Mouse (Mus musculus): ENCODE data around the gene Rnf7. TPM values are rescaled to one million over a fixed set of nuclear protein-coding genes. Genes with fewer than 3 reads are reported as not detected.

Rnf7 gene
- polyA plus RNA-seq, 1 experiment from 2014 or later: 169 TPM

DNA sequence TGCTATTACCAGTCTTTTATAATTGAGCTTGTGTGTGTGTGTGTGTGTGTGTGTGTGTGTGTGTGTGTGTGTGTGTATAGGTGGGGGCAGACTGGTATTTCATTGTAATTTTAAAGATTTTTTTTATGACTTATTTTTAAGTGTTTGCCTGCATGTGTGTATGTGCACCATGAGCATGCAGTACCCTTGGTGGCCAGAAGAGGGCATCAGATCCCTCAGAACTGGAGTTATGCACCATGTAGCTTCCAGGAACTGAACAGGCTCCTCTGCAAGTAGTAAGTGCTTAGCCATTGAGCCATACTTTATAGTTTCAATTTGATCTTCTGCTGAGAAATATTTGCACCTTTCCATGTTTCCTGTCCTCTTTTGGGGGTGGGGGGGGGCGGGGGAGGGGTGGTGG lies 16.9 kb downstream of the Rnf7 start:
- no peak for ATAC-seq (ENCODE audit: low FRiP score, low TSS enrichment)
- Histone ChIP-seq H3K27me3 (ENCODE audit: control insufficient read depth, insufficient read depth, low read length) (no peaks in the 10 kb centered on the region), H3K4me3 (ENCODE audit: low read depth, low read length) (no peak overlapping the region), H3K36me3 (ENCODE audit: control insufficient read depth, insufficient read depth, low read length) (no peaks in the 10 kb centered on the region), H3K4me2 (replicated peaks; ENCODE audit: low read depth) (no peak overlapping the region), H3K9me3 (ENCODE audit: control insufficient read depth, low read length) (no peaks in the 10 kb centered on the region), H3K4me1 (replicated peaks; ENCODE audit: control insufficient read depth, insufficient read depth) (no peaks in the 10 kb centered on the region), H3K27ac (replicated peaks) (no peak overlapping the region), H3K9ac (ENCODE audit: low read length) (no peak overlapping the region)
- TF ChIP-seq EP300 (optimal IDR thresholded peaks at IDR 0.05): no peak
- TF ChIP-seq CTCF (IDR thresholded peaks at IDR 0.05; ENCODE audit: low read depth): peak; percentile 57
- no peak for DNase-seq (ENCODE audit: low spot score)
- WGBS: 40% methylated on average over 1 of the region's 1 CpGs

DNA sequence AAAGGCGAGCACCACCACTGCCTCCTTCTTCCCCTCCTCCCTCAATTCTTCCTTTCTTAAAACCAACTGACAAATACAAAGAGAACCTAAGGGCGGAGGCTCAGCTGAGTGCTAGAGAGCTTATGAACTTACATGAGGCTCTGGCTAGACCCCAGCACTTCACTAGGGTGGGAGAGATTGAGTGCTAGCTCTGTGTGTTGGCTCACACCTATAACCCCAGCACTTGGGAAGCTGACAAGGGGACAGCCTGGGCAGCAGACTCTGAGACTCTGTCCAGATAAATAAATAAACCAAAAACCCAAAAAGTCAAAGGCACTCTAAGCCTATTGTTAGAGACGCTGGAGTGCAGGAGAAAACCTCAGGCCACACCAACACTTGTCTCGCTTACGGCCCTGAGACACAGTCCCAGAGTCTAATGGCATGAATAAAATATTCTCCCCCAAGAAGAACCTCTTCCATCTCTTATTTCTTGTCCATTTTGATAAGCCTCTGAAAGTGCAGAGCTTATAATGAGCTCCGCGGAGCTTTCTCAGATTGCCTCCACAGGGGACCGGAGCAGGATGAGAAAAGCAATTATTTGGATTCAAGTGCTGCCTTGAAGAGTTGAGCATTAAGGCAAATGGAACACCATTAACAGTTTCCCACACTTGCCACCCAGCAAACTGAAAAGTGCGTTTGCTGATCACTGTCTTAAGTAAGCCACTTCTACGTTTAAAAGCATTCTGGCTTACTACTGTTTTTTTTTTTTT lies 18.2 kb downstream of the Rnf7 start:
- DNase-seq (ENCODE audit: low spot score): no peak
- H3K27me3 ChIP-seq (ENCODE audit: control insufficient read depth, insufficient read depth, low read length): no peaks in the 10 kb centered on the region
- no peaks in the 10 kb centered on the region for H3K4me1 ChIP-seq (replicated peaks; ENCODE audit: control insufficient read depth, insufficient read depth)
- no peaks in the 10 kb centered on the region for H3K9me3 ChIP-seq (ENCODE audit: control insufficient read depth, low read length)
- TF ChIP-seq EP300 (optimal IDR thresholded peaks at IDR 0.05) (no peak), CTCF (IDR thresholded peaks at IDR 0.05; ENCODE audit: low read depth) (no peak)
- no peak overlapping the region for H3K9ac ChIP-seq (ENCODE audit: low read length)
- ATAC-seq (ENCODE audit: low FRiP score, low TSS enrichment): no peak
- no peaks in the 10 kb centered on the region for H3K36me3 ChIP-seq (ENCODE audit: control insufficient read depth, insufficient read depth, low read length)
- WGBS: 76% methylated on average over 10 of the region's 10 CpGs
- no peak overlapping the region for H3K27ac ChIP-seq (replicated peaks)
- no peak overlapping the region for H3K4me3 ChIP-seq (ENCODE audit: low read depth, low read length)
- H3K4me2 ChIP-seq (replicated peaks; ENCODE audit: low read depth): no peak overlapping the region

DNA sequence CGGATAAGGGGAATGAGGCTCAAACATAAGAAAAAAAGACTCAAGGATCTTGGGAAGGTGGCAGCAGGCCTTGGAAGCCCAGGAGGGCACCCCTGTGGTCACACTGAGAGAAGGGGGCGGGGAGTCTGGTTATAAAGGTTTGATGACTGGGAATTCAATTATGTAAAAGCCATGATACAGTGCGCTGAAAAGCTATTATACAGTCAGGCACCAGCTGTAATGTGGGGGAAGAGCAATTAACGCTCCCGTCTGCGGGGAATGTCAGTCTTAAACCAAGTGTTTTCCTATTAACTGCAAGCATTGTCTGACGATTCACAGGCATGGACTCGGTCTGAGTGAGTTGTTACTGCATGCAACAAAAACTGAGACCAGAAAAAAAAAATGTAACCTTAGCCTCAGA lies 22.9 kb downstream of the Rnf7 start:
- Histone ChIP-seq H3K9ac (ENCODE audit: low read length) (no peak overlapping the region), H3K4me2 (replicated peaks; ENCODE audit: low read depth) (no peak overlapping the region), H3K27ac (replicated peaks) (no peak overlapping the region), H3K27me3 (ENCODE audit: control insufficient read depth, insufficient read depth, low read length) (no peaks in the 10 kb centered on the region), H3K36me3 (ENCODE audit: control insufficient read depth, insufficient read depth, low read length) (no peaks in the 10 kb centered on the region), H3K4me3 (ENCODE audit: low read depth, low read length) (no peak overlapping the region), H3K9me3 (ENCODE audit: control insufficient read depth, low read length) (no peaks in the 10 kb centered on the region), H3K4me1 (replicated peaks; ENCODE audit: control insufficient read depth, insufficient read depth) (no peaks in the 10 kb centered on the region)
- no peak for ATAC-seq (ENCODE audit: low FRiP score, low TSS enrichment)
- TF ChIP-seq CTCF (IDR thresholded peaks at IDR 0.05; ENCODE audit: low read depth) (no peak), EP300 (optimal IDR thresholded peaks at IDR 0.05) (no peak)
- DNase-seq (ENCODE audit: low spot score): no peak
- 78% methylated on average over 8 of the region's 8 CpGs for WGBS

DNA sequence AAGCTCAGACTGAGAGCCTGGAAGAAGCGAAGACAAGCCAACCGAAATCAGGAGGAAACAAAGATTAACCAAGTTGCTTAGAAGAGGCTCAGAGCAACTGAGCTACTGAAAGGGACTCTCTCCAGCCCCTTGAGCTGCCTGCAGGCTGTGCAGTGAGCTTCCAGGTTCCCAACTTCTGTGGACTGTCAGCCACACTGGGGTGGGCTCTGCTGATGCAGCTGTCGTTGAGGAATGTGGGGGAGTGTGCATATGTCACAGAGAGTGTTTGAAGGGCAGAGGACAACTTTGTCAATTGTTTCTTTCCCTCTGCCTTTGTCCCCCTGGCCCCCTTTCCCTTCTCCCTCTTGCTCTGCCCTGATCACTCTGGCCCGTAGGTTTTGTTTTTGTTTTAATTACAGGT lies 25.5 kb downstream of the Rnf7 start:
- H3K9me3 ChIP-seq (ENCODE audit: control insufficient read depth, low read length): no peaks in the 10 kb centered on the region
- H3K27me3 ChIP-seq (ENCODE audit: control insufficient read depth, insufficient read depth, low read length): no peaks in the 10 kb centered on the region
- TF ChIP-seq CTCF (IDR thresholded peaks at IDR 0.05; ENCODE audit: low read depth) (no peak), EP300 (optimal IDR thresholded peaks at IDR 0.05) (no peak)
- WGBS: 77% methylated on average over 4 of the region's 4 CpGs
- H3K4me3 ChIP-seq (ENCODE audit: low read depth, low read length): no peak overlapping the region
- H3K9ac ChIP-seq (ENCODE audit: low read length): no peak overlapping the region
- no peak overlapping the region for H3K4me2 ChIP-seq (replicated peaks; ENCODE audit: low read depth)
- H3K27ac ChIP-seq (replicated peaks): no peak overlapping the region
- no peaks in the 10 kb centered on the region for H3K36me3 ChIP-seq (ENCODE audit: control insufficient read depth, insufficient read depth, low read length)
- DNase-seq (ENCODE audit: low spot score): no peak
- H3K4me1 ChIP-seq (replicated peaks; ENCODE audit: control insufficient read depth, insufficient read depth): no peaks in the 10 kb centered on the region
- ATAC-seq (ENCODE audit: low FRiP score, low TSS enrichment): no peak

DNA sequence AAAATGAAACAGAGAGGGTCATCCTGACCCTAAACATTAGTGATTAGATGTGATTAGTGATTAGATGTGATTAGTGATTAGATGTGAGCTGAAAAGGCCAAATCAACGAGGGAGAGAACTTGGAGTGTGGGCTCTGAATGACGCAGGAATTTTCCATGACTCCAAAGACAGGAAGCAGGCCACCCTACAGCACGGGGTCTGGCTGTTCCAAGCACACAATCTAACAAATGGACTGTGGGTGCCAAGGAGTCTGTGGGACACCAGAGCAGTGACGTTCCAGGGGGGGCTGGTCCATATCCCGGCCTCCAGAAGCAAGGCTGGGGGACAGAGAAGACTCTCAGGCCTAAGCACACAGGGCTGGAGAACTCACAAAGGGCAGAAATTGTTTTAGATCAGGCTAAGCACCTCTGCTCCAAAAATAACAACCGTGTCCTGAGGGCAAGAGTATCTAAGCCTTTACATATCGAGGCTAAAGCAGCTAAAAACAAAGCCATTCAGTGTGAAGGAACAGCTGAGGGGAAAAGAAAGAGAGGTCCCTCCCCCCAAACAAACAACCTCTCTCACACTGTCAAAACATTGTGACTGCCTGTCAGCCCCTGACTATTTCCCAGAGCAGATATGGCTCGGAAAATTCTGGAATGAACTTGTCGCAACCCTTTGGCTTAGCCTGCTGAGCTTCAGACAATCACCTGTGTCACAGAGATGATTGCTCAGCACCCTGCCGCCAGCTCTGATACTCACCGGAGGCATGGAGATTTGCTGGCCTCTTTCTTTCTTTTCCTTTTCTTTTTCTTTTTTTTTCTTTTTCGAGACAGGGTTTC lies 27.4 kb downstream of the Rnf7 start:
- Histone ChIP-seq H3K4me1 (replicated peaks; ENCODE audit: control insufficient read depth, insufficient read depth) (no peaks in the 10 kb centered on the region), H3K36me3 (ENCODE audit: control insufficient read depth, insufficient read depth, low read length) (no peaks in the 10 kb centered on the region), H3K4me2 (replicated peaks; ENCODE audit: low read depth) (no peak overlapping the region), H3K9ac (ENCODE audit: low read length) (no peak overlapping the region), H3K9me3 (ENCODE audit: control insufficient read depth, low read length) (no peaks in the 10 kb centered on the region), H3K4me3 (ENCODE audit: low read depth, low read length) (no peak overlapping the region), H3K27me3 (ENCODE audit: control insufficient read depth, insufficient read depth, low read length) (no peaks in the 10 kb centered on the region), H3K27ac (replicated peaks) (peak overlapping the region; percentile 45)
- DNase-seq (ENCODE audit: low spot score) (peak; percentile 31), ATAC-seq (ENCODE audit: low FRiP score, low TSS enrichment) (peak; percentile 75; the same call in 1 of the 2 replicates)
- no peak for TF ChIP-seq EP300 (optimal IDR thresholded peaks at IDR 0.05)
- TF ChIP-seq CTCF (IDR thresholded peaks at IDR 0.05; ENCODE audit: low read depth): no peak
- 45% methylated on average over 12 of the region's 12 CpGs for WGBS

DNA sequence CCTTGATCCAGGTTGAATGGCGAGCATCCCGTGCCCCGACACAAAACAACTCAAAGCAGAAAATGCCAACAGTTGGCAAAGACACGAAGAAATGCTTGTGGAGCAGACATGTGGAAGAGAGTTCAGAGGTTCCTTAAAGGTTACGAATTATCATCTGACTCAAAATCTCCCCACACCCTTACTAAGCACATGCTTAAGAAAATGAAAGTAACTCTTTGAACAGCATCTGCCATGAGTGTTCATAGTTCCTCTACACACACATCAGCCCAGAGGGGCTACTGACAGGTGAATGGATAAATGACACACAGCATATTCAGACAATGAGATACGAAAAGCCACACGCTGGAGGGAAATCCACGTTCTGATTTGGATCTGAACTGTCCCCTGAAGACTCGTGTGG lies 29.0 kb downstream of the Rnf7 start:
- TF ChIP-seq EP300 (optimal IDR thresholded peaks at IDR 0.05) (no peak), CTCF (IDR thresholded peaks at IDR 0.05; ENCODE audit: low read depth) (no peak)
- Histone ChIP-seq H3K4me3 (ENCODE audit: low read depth, low read length) (no peak overlapping the region), H3K27me3 (ENCODE audit: control insufficient read depth, insufficient read depth, low read length) (no peaks in the 10 kb centered on the region), H3K27ac (replicated peaks) (no peak overlapping the region), H3K9me3 (ENCODE audit: control insufficient read depth, low read length) (no peaks in the 10 kb centered on the region), H3K9ac (ENCODE audit: low read length) (no peak overlapping the region), H3K4me1 (replicated peaks; ENCODE audit: control insufficient read depth, insufficient read depth) (no peaks in the 10 kb centered on the region), H3K4me2 (replicated peaks; ENCODE audit: low read depth) (no peak overlapping the region), H3K36me3 (ENCODE audit: control insufficient read depth, insufficient read depth, low read length) (no peaks in the 10 kb centered on the region)
- no peak for ATAC-seq (ENCODE audit: low FRiP score, low TSS enrichment)
- 86% methylated on average over 9 of the region's 9 CpGs for WGBS
- DNase-seq (ENCODE audit: low spot score): no peak
